Mouse (Mus musculus) ES-Bruce4 (cell line): ENCODE results near the gene Upp1.

Source experiments
- EP300 ChIP-seq: IDR thresholded peaks from 2 replicates; pipeline ENCODE4 v1.6.1; 2011; ENCODE audit warnings: low read depth, low read length; ENCODE audit not compliant: insufficient read depth
- POLR2A ChIP-seq: IDR thresholded peaks from one replicate; pipeline ENCODE4 v1.8.1; 2011; ENCODE audit warnings: low read length; ENCODE audit not compliant: insufficient read depth

- TF ChIP-seq POLR2A (no peak), EP300 (no peak)
These were observed 8.6 kb downstream of the Upp1 start for GRCm38 (mm10) chr11:9126373-9127107.
